Mouse (Mus musculus) midbrain, embryonic 10.5 days (tissue): ENCODE results near the gene Spata2l. TPM values are rescaled to one million over a fixed set of nuclear protein-coding genes. Genes with fewer than 3 reads are reported as not detected.
"Not testable (repeated sequence)": the region's sequence is repeated elsewhere in the genome, so short reads cannot be mapped to it uniquely, and the experiment has no call there.

Source experiments
- DNase-seq: peaks from one replicate; pipeline ENCODE4 v3.0.0-alpha.2; 2017; ENCODE audit warnings: low spot score
- H3K27ac ChIP-seq: fragments of 300-500 bp; sonication (generic); replicated peaks from 2 replicates; pipeline ENCODE4 v1.5.1; 2016; ENCODE audit warnings: mild to moderate bottlenecking
- H3K27me3 ChIP-seq: fragments of 300-500 bp; sonication (generic); 2 replicates; pipeline ENCODE4 v1.6.1; 2016; ENCODE audit warnings: low read depth, mild to moderate bottlenecking; ENCODE audit not compliant: poor library complexity, severe bottlenecking
- H3K36me3 ChIP-seq: fragments of 300-500 bp; sonication (generic); 2 replicates; pipeline ENCODE4 v1.6.1; 2016; ENCODE audit warnings: mild to moderate bottlenecking, moderate library complexity
- H3K4me1 ChIP-seq: fragments of 300-500 bp; sonication (generic); 2 replicates; pipeline ENCODE4 v1.6.1; 2016
- H3K4me3 ChIP-seq: fragments of 300-500 bp; sonication (generic); 2 replicates; pipeline ENCODE4 v1.5.1; 2016; ENCODE audit warnings: mild to moderate bottlenecking, moderate library complexity
- H3K9me3 ChIP-seq: fragments of 300-500 bp; sonication (generic); replicated peaks from 2 replicates; pipeline ENCODE4 v1.6.1; 2016; ENCODE audit warnings: mild to moderate bottlenecking
- WGBS: fragments of 180-500 bp; shearing (Covaris S2); methylation state at CpG from one replicate; pipeline ENCODE4 v1.1.7; 2016; 5-methylcytosine and 5-hydroxymethylcytosine counted together
- polyA plus RNA-seq: library from polyadenylated mRNA; unstranded; fragments of >200 nt; fragmentation: Nextera tagmentation; extraction: Ambion mirVana; gene quantifications from 2 replicates; pipeline ENCODE4 v1.2.1, GENCODE M21; 2016

Spata2l gene
- polyA plus RNA-seq, 1 experiment from 2014 or later: 1.3 TPM

DNA sequence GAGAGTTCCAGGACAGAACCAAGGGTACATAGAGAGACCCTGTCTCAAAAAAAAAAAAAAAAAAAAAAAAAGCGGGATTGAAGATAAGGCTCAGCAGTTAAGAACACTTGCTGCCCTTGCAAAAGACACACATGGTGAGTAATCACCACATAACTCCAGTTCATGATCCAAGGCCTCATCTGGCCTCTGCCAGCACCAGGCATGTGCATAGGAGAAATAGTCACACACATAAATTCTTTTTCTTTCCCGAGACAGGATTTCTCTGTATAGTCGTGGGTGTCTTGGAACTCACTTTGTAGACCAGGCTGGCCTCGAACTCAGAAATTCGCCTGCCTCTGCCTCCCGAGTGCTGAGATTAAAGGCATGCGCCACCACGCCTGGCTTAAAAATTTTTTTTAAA, 21.6 kb upstream of the Spata2l start:
- not testable (repeated sequence) for DNase-seq, H3K27ac ChIP-seq, H3K4me3 ChIP-seq, H3K27me3 ChIP-seq, H3K9me3 ChIP-seq
- WGBS: 92% methylated on average over 8 of the region's 8 CpGs
- Histone ChIP-seq H3K36me3 (peaks cover 65% of the 10 kb centered on the region), H3K4me1 (peaks cover 32% of the 10 kb centered on the region)

DNA sequence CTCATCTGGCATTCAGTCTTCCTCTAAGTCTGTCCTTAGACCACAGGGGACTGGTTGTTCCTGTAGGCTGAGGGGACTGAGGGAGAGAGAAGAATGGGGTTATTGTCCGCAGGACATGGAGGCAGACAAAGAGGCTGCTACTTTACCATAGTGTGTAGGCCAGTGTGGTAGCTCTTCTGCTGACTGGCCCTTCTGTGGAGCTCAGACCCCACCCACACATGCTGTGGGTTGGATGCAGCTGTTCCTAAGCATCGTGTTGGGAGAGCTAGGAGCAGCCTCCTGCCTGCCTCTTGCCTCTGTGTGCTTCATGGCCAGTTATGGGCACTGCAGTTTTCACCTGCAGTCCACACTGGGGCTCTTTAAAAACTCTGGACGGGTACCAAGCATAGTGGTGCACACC, 21.1 kb upstream of the Spata2l start:
- Histone ChIP-seq H3K4me3 (no peak overlapping the region), H3K9me3 (no peaks in the 10 kb centered on the region), H3K36me3 (peaks cover 64% of the 10 kb centered on the region), H3K27ac (no peak overlapping the region), H3K27me3 (no peaks in the 10 kb centered on the region), H3K4me1 (peaks cover 37% of the 10 kb centered on the region)
- no peak for DNase-seq
- 83% methylated on average over 3 of the region's 3 CpGs for WGBS

DNA sequence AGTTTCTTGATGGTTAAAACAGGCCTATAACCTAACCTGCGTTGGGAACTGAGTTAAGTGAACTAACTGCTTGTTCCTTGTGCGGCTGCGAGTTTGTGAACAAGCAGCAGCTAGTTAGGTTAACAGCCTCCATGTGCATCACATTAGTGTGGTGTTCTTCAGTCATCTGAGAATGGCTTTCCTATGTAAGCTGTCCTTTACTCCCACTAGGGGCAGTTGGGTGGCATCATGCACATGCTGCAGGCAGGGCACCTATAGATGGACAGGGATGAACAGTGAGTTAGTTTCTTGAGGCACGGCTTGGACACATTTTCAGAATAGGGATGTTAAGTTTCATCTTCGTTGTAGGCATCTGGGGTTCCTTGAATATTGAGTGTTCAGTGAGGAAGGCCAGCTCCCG, 19.1 kb upstream of the Spata2l start:
- H3K27ac ChIP-seq: no peak overlapping the region
- no peaks in the 10 kb centered on the region for H3K27me3 ChIP-seq
- peak overlapping the region; percentile 93 for H3K4me3 ChIP-seq
- H3K4me1 ChIP-seq: peaks cover 37% of the 10 kb centered on the region
- WGBS: 77% methylated on average over 6 of the region's 6 CpGs
- no peaks in the 10 kb centered on the region for H3K9me3 ChIP-seq
- H3K36me3 ChIP-seq: peaks cover 69% of the 10 kb centered on the region
- no peak for DNase-seq

DNA sequence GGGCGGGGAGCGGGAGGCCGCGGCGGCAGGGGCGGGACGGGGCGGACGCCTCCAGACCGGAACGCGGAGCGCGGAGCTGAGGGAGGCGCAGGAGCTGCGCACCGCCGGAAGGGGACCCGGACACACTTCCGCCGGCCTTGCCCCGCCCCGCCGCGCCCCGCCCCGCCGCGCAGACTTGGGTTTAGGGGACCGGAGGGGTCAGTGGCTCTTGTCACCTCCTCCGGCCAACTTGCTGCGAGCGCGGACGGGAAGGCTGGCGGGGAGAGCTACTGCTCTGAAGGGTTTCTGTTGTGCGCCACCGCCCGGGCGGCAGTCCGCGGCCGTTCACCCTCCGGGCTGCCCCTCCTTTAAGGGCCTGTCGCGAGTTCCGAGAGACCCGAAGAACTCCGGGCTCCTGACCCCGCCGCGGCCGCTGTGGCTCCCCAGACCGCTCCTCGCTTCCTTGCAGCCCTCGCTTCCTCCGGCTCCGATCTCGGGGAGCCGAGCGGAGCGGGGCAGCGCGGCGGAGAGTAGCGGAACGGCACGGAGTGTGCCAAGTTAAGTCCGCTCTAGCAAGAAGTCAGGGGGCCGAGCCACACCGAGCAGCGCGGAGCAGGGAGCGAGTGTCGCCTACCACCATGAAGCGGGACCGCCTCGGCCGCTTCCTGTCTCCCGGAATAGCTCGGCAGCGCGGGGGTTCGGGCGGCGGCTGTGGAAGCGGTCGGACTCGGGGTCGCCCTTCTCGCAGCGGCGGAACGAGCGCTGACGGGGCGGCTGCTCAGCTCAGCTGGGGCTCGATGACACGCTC, 18.3 kb upstream of the Spata2l start, which contains the start of the genes Zfp276 and Vps9d1:
Gene Zfp276 (plus strand): TSS at position 97 of the 787 bp plus-strand sequence.
Gene Vps9d1 (minus strand): TSS at position 250 of the 787 bp plus-strand sequence.
- Histone ChIP-seq H3K4me3 (peak within 1 kb of the TSS; percentile 93), H3K36me3 (peaks cover 68% of the 10 kb centered on the region), H3K27ac (peak within 1 kb of the TSS; percentile 96), H3K27me3 (no peaks in the 10 kb centered on the region), H3K9me3 (no peaks in the 10 kb centered on the region), H3K4me1 (peaks cover 37% of the 10 kb centered on the region)
- under 1% methylated on average over 96 of the region's 99 CpGs for WGBS
- DNase-seq: peak; percentile 89

DNA sequence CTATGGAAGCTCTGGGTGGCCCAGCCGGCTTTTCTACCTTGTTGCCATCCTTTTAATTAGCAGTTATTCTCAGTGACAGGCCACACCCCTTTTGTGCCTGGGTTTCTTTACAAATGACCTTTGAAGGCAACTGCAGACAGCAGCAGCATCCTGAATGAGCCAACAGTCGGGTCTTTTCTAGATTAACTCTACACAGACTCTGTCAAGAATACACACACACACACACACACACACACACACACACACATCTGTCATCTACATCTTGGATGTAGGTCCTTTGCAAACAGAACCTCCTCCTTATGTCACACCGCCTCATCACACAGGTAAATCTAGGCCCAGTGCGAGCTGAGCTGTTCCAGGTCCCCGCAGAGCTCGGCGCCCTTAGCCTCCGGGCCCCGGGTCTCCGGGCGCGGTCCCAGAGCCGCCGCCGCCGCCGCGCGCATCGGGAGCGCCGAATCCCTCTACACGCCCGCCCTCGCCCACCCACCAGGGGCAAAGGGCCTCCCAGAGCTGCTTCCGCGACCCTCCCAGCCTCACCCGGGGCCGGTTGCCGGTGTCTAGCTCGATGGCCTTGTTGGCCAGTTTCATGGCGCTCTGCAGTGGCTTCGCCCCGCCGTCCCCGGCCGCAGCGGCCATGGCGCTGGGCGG, 17.5 kb upstream of the Spata2l start:
- under 1% methylated on average over 40 of the region's 40 CpGs for WGBS
- no peak for DNase-seq
- Histone ChIP-seq H3K27me3 (no peaks in the 10 kb centered on the region), H3K4me3 (peak overlapping the region; percentile 93), H3K27ac (peak overlapping the region; percentile 96), H3K9me3 (no peaks in the 10 kb centered on the region), H3K4me1 (peaks cover 37% of the 10 kb centered on the region), H3K36me3 (peaks cover 68% of the 10 kb centered on the region)

DNA sequence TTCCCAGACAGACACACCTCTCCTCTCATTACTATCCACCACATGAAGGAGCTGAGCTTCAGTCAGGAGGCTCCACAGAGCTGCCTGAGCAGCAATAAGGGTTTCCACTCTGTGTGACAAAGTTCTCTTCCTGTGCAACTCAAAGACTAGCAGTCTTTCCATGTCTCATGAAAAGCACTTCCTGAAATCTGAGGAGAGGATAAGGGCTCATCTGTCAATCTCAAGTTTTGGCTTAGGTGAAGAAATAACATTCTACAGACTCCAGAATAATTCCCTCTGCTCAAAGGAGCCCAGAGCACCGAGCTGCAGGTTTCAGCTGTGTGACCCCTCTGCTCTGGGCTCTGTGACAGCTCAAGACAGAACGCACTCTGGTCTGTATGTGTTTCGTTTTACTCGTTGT, 16.9 kb upstream of the Spata2l start:
- Histone ChIP-seq H3K27me3 (no peaks in the 10 kb centered on the region), H3K4me3 (peak overlapping the region; percentile 93), H3K27ac (no peak overlapping the region), H3K4me1 (peaks cover 37% of the 10 kb centered on the region), H3K36me3 (peaks cover 68% of the 10 kb centered on the region), H3K9me3 (no peaks in the 10 kb centered on the region)
- WGBS: 73% methylated on average over 4 of the region's 4 CpGs
- DNase-seq: no peak

DNA sequence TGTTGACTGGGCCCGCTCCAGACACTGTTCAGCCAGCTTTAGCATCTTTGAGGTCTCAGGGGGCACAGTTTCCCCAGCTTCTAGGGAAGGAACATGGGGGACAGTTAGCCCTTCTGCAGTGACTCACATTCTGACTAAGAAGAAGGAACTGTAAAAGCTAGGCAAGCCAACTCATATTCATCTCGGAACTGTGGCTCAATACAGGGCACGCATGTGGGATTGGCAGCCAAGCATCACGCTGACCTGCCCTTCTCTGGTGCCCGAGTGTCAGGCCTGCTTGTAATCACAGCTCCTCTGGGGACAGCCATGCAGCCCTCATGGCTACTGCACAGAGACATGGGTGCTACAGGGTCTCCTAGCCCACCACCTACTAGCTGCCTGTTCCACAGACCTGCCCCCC, 14.9 kb upstream of the Spata2l start:
- Histone ChIP-seq H3K36me3 (peaks cover 68% of the 10 kb centered on the region), H3K27ac (no peak overlapping the region), H3K9me3 (no peaks in the 10 kb centered on the region), H3K4me3 (no peak overlapping the region), H3K27me3 (no peaks in the 10 kb centered on the region), H3K4me1 (peaks cover 30% of the 10 kb centered on the region)
- WGBS: 95% methylated on average over 5 of the region's 5 CpGs
- DNase-seq: no peak

DNA sequence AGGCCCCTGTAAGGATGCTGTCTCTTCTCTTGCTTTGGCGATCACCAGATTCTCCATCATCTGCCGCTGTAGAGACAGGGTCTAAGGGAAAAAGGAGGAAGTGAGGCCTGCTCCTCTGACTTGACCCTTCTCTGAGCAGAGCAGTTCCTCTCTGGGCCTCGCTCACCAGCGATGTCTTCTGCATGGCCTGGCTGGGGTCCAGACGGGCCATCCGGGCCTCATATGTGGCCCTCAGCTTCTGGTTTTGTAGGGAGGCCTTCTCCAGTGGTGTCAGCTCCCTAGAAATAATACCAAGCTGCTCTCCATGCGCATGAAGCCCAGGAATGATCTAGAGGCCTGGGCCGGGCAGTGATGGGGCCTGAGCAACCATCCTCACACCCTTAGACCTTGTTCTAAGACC, 12.6 kb upstream of the Spata2l start:
- WGBS: 95% methylated on average over 8 of the region's 8 CpGs
- H3K9me3 ChIP-seq: no peaks in the 10 kb centered on the region

DNA sequence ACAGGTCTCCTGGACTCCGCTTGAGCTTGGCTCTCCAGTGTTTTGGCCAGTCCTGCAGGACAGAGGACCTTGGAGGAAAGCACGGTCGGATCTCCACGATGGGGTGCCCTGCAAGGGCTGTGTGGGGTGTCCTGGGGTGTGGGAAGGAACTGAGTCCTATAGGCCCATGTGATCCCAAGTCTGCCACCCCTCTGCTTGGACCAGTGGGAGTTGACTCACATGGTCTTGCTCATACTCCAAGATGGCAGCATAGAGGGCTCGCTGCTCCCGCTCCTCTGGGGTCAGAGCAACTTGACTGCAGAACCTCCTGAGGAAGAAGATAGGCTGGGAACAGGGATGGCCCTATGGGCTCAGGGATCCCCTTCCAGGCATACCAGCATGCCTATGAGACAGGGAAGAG, 11.7 kb upstream of the Spata2l start:
- peaks cover 97% of the 10 kb centered on the region for H3K36me3 ChIP-seq
- no peaks in the 10 kb centered on the region for H3K27me3 ChIP-seq
- 95% methylated on average over 6 of the region's 6 CpGs for WGBS
- peaks cover 6% of the 10 kb centered on the region for H3K4me1 ChIP-seq
- DNase-seq: no peak
- no peaks in the 10 kb centered on the region for H3K9me3 ChIP-seq
- no peak overlapping the region for H3K27ac ChIP-seq
- no peak overlapping the region for H3K4me3 ChIP-seq

More for the DNA sequence above, 12.6 kb upstream of the Spata2l start:
- DNase-seq: no peak
- no peaks in the 10 kb centered on the region for H3K27me3 ChIP-seq
- no peak overlapping the region for H3K4me3 ChIP-seq
- peaks cover 15% of the 10 kb centered on the region for H3K4me1 ChIP-seq
- peaks cover 88% of the 10 kb centered on the region for H3K36me3 ChIP-seq
- no peak overlapping the region for H3K27ac ChIP-seq

DNA sequence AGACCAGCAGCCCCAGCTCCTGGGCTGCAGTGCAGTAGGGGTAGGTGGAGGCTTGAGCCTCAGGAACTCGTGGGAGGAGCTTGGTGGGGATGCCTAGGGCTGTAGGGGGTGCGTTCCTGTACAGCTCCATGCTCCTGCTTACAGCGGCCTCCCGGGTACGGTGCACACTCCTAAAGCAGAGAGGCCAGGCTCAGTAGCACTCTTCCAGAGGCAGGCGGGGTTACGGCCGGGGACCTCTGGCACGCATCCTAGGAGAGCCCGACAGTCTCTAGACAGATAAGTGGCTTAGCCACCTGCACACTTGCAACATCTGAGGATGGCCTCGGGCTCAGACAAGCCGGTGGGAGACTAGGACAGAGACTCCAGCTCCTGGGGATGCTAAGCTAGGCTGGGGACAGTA, 9.5 kb upstream of the Spata2l start:
- 92% methylated on average over 12 of the region's 12 CpGs for WGBS
- H3K27me3 ChIP-seq: no peaks in the 10 kb centered on the region
- H3K27ac ChIP-seq: no peak overlapping the region
- H3K9me3 ChIP-seq: no peaks in the 10 kb centered on the region
- no peak overlapping the region; the same call in 1 of the 2 replicates for H3K4me3 ChIP-seq
- H3K36me3 ChIP-seq: peaks cover 90% of the 10 kb centered on the region
- no peak for DNase-seq
- H3K4me1 ChIP-seq: no peaks in the 10 kb centered on the region

DNA sequence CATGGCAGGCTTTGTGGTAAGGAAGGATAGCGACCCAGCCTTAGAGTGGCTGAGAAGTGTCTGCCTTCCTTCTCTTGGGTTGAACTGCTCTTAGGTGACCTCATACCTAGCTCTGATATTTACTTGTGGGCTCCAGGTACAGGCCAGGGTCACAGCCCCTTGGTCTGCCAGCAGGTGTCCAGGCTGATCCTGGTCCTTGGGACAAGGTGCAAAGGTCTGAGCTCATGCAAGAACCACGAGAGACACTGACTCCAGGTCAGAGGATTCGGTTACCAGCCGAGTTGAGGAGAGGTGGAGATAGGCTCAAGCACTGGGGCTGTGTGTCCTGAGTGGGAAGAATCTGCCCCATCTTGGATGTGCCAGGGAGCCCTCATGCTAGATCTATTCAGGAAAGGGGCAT, 8.3 kb upstream of the Spata2l start:
- H3K9me3 ChIP-seq: no peaks in the 10 kb centered on the region
- H3K27ac ChIP-seq: no peak overlapping the region
- no peaks in the 10 kb centered on the region for H3K4me1 ChIP-seq
- no peak overlapping the region for H3K4me3 ChIP-seq
- no peak for DNase-seq
- 94% methylated on average over 4 of the region's 4 CpGs for WGBS
- H3K36me3 ChIP-seq: peaks cover 80% of the 10 kb centered on the region
- no peaks in the 10 kb centered on the region for H3K27me3 ChIP-seq

DNA sequence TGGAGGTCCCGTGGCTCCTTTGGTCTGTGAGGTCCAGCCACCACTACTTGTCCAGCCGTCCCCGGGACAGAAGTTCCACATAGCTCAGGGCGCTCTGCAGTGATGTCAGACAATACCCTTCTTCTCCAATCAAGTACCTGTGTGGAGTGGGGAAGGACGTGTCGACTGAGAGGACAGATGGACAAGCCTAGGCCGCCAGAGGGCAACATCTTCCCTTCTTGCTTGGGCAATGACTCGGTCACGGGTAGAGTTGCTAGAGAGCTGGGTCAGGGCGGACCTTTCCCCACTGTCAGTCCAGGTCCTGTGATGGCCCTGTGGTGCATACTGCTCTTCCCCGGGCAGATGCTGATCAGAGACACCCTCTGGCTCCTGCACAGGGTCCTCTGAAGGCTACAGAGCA, 7.0 kb upstream of the Spata2l start:
- Histone ChIP-seq H3K27ac (no peak overlapping the region), H3K27me3 (no peaks in the 10 kb centered on the region), H3K4me3 (no peak overlapping the region), H3K36me3 (peaks cover 66% of the 10 kb centered on the region), H3K9me3 (no peaks in the 10 kb centered on the region), H3K4me1 (no peaks in the 10 kb centered on the region)
- WGBS: 66% methylated on average over 11 of the region's 11 CpGs
- no peak for DNase-seq
